Mouse (Mus musculus): ENCODE results near the gene Apobec4.
"Not testable (repeated sequence)": the region's sequence is repeated elsewhere in the genome, so short reads cannot be mapped to it uniquely, and the experiment has no call there.

Gene Apobec4

GRCm38 (mm10) chr1:152766804-152767748, 16.7 kb downstream of the Apobec4 start:
- no peak for DNase-seq

GRCm38 (mm10) chr1:152767749-152768488, 17.6 kb downstream of the Apobec4 start:
- DNase-seq = peak; percentile 84

DNA sequence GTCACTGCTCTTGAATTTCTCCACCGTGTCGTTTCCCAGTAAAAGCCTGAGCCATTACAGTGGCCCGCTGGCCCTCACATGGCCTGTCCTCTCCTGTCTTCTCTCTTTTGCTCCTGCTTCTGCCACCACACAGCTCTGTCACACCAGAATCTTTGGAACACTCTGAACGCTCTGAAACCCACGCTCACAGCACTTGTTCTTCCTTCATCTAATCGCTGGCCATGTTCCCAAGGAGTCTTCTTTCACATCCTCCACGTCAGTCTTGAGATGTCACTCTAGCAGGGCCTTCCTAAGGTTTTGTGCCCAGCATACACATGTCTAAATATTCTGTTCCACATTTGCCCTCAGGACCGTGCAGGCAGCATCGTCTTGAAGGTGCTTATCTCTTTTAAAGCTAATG, 20.7 kb downstream of the Apobec4 start:
- no peak for DNase-seq

- not testable (repeated sequence) for DNase-seq
These were observed 24.2 kb downstream of the Apobec4 start for GRCm38 (mm10) chr1:152774601-152775000.

GRCm38 (mm10) chr1:152779071-152779737, 28.9 kb downstream of the Apobec4 start:
- DNase-seq = peak; percentile 40

DNA sequence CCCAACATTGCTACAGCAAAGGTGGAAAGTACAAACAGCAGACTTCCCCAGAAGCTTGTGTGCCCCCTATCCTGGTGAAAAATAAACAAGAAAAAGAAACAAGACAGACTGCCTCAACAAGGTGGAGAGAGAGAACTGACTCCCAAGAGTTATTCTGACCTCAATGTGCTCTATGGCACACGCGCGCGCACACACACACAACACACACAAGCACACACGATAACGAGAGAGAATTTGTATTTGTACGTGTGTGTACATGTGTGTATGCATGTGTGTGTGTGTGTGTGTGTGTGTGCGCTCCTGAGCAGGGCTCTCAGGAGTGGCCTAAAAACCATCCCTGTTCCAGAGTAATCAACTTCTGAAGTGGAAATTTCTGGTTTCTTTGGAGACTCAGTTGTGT, 34.3 kb downstream of the Apobec4 start:
- DNase-seq = no peak

DNA sequence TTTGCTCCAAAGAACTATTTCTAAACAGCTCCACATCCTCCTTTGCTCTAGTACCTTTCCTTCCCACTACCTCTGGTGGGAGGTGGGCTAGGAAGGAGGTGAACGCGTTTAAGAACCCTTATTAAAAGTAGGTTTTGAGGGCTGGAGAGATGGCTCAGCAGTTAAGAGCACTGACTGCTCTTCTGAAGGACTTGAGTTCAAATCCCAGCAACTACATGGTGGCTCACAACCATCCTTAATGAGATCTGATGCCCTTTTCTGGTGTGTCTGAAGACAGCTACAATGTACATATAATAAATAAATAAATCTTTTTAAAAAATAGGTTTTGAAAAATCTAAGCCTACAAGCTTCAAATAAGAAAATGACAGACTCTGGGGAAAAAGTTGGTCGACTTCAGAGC, 35.1 kb downstream of the Apobec4 start:
- not testable (repeated sequence) for DNase-seq

DNA sequence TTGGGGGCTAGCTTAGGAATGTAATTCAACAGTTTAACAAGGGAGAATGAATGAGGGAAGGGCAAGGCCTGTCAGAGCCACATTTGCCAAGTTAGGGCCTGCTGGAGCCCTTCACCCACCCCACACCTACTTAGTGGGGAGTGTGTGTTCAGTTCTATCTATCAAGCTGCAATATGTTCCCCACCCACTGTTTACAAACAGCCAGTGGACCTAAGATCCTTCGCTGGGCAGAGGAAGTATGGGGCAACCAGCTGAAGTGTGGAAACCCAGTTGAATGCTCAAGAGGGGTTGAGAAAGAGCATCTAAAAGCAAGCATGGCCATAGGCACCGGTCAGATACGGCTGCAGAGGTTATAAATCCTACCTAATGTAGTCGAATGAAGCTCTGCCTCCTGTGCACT, 36.6 kb downstream of the Apobec4 start:
- DNase-seq = no peak

- DNase-seq = no peak
These were observed 37.8 kb downstream of the Apobec4 start for GRCm38 (mm10) chr1:152788121-152788660.

GRCm38 (mm10) chr1:152790254-152790653, 39.9 kb downstream of the Apobec4 start:
- DNase-seq = no peak

GRCm38 (mm10) chr1:152790821-152791220, 40.5 kb downstream of the Apobec4 start:
- DNase-seq = no peak

GRCm38 (mm10) chr1:152791269-152791668, 40.9 kb downstream of the Apobec4 start:
- no peak for DNase-seq

GRCm38 (mm10) chr1:152792736-152793494, 42.6 kb downstream of the Apobec4 start:
- peak; percentile 42 for DNase-seq

DNA sequence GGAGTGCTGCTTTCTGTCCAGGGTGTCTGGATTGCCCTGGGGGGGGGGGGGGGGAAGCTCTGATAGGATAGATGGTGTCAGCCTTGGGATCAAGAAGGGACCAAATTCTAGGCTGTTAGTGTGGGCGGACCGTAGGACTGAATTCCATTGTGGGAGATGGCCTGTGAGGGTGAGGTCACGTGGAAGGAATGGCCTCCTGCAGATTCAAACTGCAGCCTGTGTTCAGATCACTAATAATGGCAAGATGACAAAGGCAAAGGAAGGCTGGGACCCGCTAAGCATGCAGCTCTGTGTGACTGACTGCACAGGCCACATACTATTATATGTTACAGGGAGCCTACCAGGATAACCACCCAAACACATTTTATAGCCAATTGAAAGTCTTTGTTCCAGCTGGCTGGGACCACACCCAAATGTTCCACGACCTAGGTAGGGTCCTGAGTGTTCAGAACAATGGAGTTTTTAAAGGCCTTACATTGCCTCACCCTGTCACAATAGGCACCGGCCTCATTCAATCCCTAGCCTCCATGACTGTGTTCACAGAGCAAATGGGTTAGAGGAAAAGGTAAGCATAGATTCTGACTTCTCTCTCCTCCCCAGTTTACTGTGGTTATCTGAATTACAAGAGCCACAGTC, 43.3 kb downstream of the Apobec4 start:
- DNase-seq = no peak

DNA sequence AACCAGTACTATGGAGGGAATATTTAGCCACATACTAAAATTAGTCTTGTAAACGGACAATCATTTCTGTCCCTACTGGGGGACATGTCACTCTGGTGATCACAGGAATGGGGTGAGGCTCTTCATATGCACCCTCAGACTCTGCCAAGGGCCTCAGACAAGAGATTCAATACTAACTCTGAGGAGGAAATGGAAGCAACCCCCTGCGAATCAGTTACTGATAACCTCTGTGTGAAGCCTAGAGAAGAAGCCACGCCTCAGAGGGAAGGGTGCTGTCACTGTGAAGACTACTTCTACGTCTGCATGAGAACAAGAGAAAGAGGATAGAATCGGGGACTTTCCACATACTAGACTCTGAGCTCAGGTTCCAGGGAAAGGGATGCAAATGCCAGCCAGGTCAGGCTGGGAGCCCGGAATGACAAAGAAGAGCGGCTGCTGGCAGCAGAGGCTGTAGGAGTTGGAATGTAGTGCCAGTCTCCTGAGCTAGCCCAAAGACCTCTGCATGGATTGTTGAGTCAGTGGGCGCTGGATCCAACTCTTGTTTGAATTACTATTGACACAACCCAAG, 45.4 kb downstream of the Apobec4 start:
- no peak for DNase-seq

DNA sequence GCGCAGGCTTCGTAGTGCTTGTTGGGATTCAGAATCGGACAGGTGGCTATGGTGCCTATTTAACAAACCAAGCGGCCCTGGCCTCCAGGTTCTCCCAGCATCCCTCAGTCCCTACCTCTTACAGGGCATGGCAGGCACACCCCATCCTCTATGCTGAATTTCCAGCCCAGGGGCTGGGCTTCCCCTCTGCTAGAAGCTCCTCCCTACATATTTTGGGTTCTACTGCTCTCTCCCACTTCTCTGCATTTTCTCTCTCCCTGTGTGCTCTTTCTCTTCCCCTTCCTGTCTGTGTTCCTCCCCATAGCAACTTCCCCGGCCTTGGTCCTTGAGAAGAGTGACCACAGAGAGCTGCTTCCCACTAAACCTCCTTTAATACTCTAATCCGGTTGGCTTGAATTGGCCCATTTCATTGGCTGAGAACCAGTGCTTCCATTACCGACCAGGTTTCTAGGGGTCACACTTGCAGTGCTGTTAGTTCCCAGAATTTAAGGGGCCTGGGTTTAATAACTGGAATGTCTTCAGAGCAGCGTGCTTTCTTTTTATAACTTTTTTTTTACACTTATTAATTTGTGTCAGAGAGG, 46.4 kb downstream of the Apobec4 start:
- DNase-seq = no peak

DNA sequence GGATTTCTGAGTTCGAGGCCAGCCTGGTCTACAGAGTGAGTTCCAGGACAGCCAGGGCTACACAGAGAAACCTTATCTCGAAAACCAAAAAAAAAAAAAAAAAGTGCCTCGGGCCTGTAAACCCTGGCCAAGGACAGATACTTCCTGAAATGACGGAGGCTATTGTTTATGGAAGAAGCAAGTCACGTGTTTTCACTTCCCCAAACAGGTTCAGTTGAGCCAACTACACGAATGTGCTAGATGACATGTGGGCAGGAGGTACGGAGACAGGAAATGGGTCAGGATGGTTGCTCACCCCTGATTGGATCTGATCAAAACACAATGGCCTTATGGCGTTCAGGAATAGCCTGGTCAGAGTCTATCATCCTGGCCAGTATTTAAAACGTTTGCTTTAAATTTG, 47.8 kb downstream of the Apobec4 start:
- no peak for DNase-seq

DNA sequence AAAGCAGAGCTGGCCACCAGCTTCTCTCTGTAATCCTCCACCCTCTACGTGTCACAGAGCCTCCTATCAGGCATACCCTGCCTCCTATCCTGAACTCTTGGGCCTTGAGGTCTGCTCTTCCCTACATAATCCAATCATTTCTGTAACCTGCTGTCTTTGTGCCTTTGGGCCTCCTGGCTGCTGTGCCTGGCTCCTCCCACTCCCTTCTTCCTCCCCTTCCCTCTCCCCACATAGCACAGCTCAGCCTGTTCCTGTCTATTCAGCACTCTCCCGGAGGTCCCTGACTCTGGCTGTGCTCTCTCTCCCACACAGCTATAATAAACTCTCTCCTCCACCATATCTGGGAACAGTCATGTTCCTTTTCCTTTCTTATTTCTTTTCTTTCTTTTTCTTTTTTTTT, 49.5 kb downstream of the Apobec4 start, which contains the start of gene Ncf2:
Ncf2 (plus strand) TSS at position 298 of the 400 bp plus-strand sequence.
- DNase-seq = no peak

DNA sequence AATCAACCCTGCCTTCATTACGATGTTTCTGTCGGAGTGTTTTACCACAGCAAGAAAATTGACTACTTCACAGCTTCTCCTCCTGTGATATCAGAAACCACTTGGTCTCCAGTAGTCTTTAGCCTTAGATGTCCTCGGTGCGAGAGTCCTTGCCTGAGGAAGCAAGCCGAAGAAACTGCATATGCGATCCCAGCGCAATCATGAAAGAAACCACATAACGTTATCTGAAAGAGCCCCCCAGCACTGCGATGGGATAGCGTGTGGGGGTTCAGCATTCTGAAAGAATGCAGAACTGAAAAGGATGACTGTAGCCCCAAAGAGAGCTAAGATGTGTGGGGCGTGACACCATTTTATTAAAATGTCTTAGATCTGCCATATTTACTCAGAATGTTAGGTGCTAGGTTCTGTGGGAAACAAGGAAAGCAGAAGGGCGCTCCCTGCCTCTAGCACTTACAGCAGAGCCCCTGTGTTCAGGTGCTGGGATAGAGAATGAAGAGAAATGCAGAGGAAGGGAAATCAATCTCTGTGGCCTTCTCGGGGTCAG, 50.4 kb downstream of the Apobec4 start:
- DNase-seq = no peak

- no peak for DNase-seq
These were observed 54.6 kb downstream of the Apobec4 start for GRCm38 (mm10) chr1:152804907-152805306.
